Mouse (Mus musculus): ENCODE measurements at regions not wholly inside any gene's neighbourhood (a gene's known extent, or its start where the extent isn't known, plus 50 kb on each side); places are given as distances from the start of the nearest gene placed in this dataset.
"Not testable (repeated sequence)": the region's sequence is repeated elsewhere in the genome, so short reads cannot be mapped to it uniquely, and the experiment has no call there.

DNA sequence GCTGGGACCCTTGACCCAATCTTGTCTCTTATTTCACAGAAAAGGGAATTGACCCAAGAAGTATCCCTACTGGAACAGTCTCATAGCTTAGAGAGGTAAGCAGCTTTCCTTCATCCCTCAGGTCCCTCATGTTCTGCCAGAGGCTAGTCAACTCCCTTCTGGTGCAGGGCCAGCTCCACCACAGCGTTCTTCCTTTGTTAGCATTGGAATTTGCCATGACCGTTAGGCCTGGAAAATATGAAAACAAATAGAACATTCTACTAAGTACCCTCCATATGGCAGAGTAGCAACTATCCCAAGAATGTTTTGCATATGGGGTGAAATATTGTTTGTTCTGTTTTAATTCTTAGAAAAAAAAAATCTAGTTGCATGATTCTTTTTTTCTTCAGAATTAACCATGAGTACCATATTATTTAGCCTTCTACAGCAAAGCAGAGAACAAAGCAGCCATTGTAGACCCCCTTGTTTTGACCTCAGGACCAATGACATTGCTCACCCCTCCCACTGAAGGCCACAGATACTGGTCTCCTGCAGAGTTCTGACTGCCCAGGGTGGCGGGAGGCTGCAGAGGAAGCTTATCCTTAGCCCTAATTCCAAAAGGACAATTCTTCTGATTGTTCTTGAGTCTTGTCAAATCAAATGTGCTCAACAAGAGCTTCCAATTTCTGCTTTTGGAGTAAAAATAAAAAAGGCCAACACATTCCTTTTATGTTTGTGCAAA lies 78.1 kb upstream of the Ehbp1 start:
- Histone ChIP-seq H3K9me3 (peaks cover 3% of the 10 kb centered on the region; the same call in 1 of the 2 replicates), H3K4me3 (no peak overlapping the region), H3K9ac (no peak overlapping the region), H3K4me1 (replicated peaks) (no peaks in the 10 kb centered on the region), H3K27ac (replicated peaks) (no peak overlapping the region), H3K27me3 (no peaks in the 10 kb centered on the region), H3K36me3 (no peaks in the 10 kb centered on the region), H3K4me2 (no peak overlapping the region)
- no peak for ATAC-seq (ENCODE audit: low read depth)
- 51% methylated on average over 3 of the region's 3 CpGs for WGBS

DNA sequence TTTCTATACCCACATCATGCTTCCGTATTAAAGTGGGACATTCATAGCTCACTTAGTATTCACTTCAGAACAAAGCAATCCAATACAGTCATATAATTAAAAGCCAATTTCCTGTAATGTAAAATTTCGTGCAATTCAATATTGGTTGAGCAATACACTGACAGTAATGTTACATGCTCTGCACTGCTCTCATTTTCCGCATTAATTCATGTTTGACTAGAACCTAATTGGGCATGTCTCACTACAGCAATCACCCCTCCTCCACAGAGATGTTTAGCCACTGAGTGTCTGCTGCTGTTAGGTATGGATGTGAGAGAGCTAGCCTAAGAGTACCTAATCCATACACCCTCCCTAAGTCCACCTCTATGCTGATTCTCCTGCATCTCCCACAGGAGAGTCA lies 79.7 kb upstream of the Ehbp1 start:
- Histone ChIP-seq H3K9me3 (peaks cover 3% of the 10 kb centered on the region; the same call in 1 of the 2 replicates), H3K9ac (no peak overlapping the region), H3K4me3 (no peak overlapping the region), H3K27ac (replicated peaks) (no peak overlapping the region), H3K27me3 (no peaks in the 10 kb centered on the region), H3K4me2 (no peak overlapping the region), H3K4me1 (replicated peaks) (no peaks in the 10 kb centered on the region), H3K36me3 (no peaks in the 10 kb centered on the region)
- ATAC-seq (ENCODE audit: low read depth), result no peak; the same call in 1 of the 2 replicates
- 78% methylated on average over 3 of the region's 3 CpGs for WGBS

DNA sequence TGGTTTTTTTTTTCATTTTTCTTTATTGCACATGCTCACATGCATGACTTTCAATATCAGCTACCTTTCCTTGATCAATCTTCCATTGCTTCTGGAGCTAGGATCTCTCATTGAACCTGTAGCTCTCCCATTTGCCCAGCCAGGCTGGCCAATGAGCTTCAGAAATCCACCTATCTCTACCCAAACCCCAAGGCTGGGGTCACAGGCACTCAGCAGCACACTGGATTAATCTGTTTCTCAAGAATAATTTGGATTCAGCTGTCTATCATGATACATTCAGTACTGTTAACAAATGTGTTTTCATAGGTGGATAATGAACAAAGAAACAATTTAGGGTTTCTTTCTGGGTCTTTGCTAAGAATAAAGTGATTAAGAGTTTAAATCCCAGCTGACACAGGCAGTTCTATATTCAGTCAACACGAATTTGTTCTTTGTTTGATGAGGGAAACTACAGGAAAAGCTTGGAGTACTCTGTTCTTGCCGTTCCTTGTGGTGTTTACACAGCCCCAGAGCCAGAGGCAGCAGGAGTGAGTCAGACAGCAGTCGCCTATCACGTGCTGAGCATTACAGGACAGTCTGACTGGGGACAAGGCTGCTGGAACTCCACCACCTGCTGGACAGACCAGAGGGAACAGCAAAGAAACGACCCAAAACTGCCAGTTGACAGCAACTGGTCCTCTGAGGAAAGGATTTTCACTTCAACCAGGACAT lies 74.6 kb upstream of the Tmem17 start:
- H3K4me2 ChIP-seq, result no peak overlapping the region
- peak; percentile 71; the same call in 1 of the 2 replicates for ATAC-seq (ENCODE audit: low read depth)
- H3K27me3 ChIP-seq, result no peaks in the 10 kb centered on the region
- 0 out of 2 replicates have a peak, but pooled peaks cover 3% of the 10 kb centered on the region for H3K4me1 ChIP-seq (replicated peaks)
- H3K9me3 ChIP-seq, result no peaks in the 10 kb centered on the region
- no peak overlapping the region for H3K27ac ChIP-seq (replicated peaks)
- H3K4me3 ChIP-seq, result no peak overlapping the region
- WGBS, result 21% methylated on average over 5 of the region's 5 CpGs
- no peak overlapping the region for H3K9ac ChIP-seq
- no peaks in the 10 kb centered on the region for H3K36me3 ChIP-seq

DNA sequence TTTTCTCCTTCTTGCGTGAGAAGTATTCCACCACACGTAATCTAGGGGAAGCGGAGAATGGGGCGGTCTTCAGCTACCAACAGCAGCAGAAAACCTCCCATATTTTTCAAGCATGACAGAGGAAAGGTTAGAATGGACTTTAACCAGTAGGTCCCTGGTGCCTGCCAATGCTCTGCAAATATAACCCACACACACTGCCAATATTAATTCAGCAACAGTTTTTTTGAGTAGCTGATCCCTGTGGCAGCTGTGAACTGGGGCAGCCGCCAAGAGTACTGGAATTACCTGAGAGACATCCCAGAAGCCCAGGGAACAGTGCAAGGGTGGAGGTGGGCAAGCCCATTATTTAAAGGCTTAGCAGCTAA lies 74.1 kb upstream of the Tmem17 start:
- Histone ChIP-seq H3K4me2 (no peak overlapping the region), H3K9ac (no peak overlapping the region), H3K9me3 (no peaks in the 10 kb centered on the region), H3K36me3 (no peaks in the 10 kb centered on the region), H3K4me3 (no peak overlapping the region), H3K27ac (replicated peaks) (no peak overlapping the region), H3K4me1 (replicated peaks) (0 out of 2 replicates have a peak, but pooled peaks cover 3% of the 10 kb centered on the region), H3K27me3 (no peaks in the 10 kb centered on the region)
- no peak for ATAC-seq (ENCODE audit: low read depth)
- WGBS, result 82% methylated on average over 5 of the region's 5 CpGs

DNA sequence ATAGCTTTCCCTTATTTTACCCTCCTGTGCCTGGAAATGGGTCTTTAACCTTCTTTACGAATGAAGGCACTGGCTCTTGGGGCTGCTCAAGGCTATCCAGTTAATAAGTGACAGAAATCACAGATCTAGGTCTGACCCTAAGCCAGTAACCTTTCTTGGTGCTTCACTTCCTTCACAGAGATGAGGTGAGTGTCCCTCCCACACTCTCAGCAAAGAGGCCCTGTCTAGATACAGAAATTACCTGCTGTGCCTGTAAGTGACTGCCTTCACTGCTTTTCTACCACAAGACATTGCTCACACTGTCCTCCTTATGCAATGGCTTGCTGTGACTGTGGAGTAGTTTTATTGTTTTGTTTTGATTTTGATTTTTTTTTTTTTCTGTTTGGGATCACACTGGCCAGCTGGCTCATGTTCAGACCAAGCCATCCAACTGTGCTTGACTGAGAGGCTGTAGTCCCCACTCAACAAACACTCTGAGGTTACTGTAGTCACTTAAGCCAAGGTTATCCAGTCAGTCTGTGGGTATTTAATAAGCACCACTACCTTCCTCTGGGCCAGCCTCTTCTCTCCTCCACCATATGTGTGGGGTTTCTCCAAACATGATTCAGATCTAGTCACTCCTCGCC lies 73.3 kb upstream of the Tmem17 start:
- Histone ChIP-seq H3K4me1 (replicated peaks) (0 out of 2 replicates have a peak, but pooled peaks cover 3% of the 10 kb centered on the region), H3K36me3 (no peaks in the 10 kb centered on the region), H3K27ac (replicated peaks) (no peak overlapping the region), H3K4me2 (no peak overlapping the region), H3K9me3 (no peaks in the 10 kb centered on the region), H3K9ac (no peak overlapping the region), H3K4me3 (no peak overlapping the region), H3K27me3 (no peaks in the 10 kb centered on the region)
- 84% methylated on average over 2 of the region's 2 CpGs for WGBS
- no peak for ATAC-seq (ENCODE audit: low read depth)

DNA sequence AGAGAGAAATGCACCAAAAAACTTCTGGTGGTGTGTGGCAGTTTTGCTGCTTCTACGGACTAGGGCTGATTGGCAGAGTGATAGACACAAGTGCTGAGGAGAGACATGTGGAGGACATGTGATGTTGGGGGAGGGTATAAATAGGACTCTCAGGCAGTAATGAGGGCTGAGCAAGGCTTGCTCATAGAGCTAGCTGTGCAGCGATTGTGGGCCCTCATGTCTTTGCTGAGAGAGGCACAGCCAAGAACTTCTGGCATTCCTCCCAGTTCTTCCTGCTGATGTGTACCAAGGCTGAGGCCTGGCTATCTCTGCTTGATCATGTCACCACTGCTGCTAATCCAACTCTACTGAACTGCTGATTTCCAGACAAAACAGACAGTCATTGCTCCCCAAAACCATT lies 71.4 kb upstream of the Tmem17 start:
- H3K9ac ChIP-seq, result no peak overlapping the region
- no peaks in the 10 kb centered on the region for H3K36me3 ChIP-seq
- H3K27me3 ChIP-seq, result no peaks in the 10 kb centered on the region
- H3K4me3 ChIP-seq, result no peak overlapping the region
- H3K4me2 ChIP-seq, result no peak overlapping the region
- 86% methylated on average over 2 of the region's 2 CpGs for WGBS
- ATAC-seq (ENCODE audit: low read depth), result no peak
- H3K27ac ChIP-seq (replicated peaks), result no peak overlapping the region
- H3K4me1 ChIP-seq (replicated peaks), result 0 out of 2 replicates have a peak, but pooled peaks cover 3% of the 10 kb centered on the region
- no peaks in the 10 kb centered on the region for H3K9me3 ChIP-seq

DNA sequence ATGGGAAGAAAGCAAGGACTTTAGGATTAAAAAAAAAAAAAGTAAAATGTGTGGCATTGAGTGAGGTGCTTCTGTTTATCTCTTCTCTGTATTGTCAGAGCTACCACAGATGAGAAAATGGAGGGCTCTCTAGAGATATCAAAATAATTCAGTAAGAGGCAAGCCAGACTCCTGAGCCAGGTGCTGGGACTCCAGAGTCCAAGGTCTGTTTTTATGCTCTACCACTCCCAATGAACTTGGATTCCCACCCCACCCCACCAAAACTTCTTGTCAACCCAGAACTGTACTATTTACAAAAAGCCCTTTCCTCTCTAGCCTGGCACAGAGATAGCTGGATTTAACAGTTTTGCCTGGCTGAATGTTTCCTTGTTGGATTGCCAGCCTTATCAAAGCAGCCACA lies 58.7 kb upstream of the Tmem17 start:
- Histone ChIP-seq H3K27ac (replicated peaks) (no peak overlapping the region), H3K9me3 (no peaks in the 10 kb centered on the region), H3K4me1 (replicated peaks) (no peaks in the 10 kb centered on the region), H3K4me3 (no peak overlapping the region), H3K9ac (no peak overlapping the region), H3K4me2 (no peak overlapping the region), H3K27me3 (no peaks in the 10 kb centered on the region), H3K36me3 (no peaks in the 10 kb centered on the region)
- ATAC-seq (ENCODE audit: low read depth), result no peak

DNA sequence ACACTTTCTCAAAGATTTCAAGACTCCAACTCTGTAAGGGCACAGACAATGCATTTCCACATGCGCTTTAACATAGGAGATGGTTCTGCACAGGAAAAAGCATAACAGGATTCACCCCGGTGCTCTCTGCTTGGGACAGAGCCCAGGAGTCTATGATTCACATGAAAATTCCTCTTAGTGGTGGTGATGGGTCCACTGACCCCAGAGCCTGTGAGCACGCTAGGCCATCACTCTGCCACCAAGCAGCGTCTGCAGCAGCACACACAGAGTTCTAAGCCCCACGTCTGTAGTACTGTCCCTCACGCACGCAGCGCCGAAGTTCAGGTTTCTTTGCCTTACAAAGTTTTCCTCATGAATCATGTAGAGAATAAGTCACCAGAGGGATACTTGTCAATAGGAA lies 55.6 kb upstream of the Tmem17 start:
- WGBS, result 94% methylated on average over 9 of the region's 9 CpGs
- H3K27me3 ChIP-seq, result no peaks in the 10 kb centered on the region
- H3K4me1 ChIP-seq (replicated peaks), result 0 out of 2 replicates have a peak, but pooled peaks cover 4% of the 10 kb centered on the region
- no peak overlapping the region for H3K4me2 ChIP-seq
- H3K9me3 ChIP-seq, result no peaks in the 10 kb centered on the region
- no peak overlapping the region for H3K9ac ChIP-seq
- H3K27ac ChIP-seq (replicated peaks), result no peak overlapping the region
- no peaks in the 10 kb centered on the region for H3K36me3 ChIP-seq
- no peak overlapping the region for H3K4me3 ChIP-seq
- no peak for ATAC-seq (ENCODE audit: low read depth)

DNA sequence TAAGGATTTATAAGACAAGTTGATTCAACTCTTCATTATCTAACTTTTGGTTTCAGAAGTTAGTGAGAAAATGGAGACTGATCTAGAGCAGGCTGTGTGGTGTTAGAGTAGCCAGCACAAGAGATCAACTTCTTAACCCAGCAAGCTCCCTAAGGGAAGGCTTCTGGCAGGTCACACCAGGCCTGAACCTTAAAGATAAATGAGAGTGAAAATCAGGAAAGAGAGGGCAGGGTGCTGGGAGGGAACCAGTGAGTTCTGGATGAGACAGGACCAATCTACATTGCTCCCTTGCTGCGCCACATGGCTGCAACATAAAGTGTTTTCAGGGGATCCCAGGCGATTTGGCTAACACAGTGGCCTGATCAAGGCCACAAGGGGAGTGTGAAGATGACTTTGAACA lies 54.7 kb upstream of the Tmem17 start:
- H3K4me1 ChIP-seq (replicated peaks), result 0 out of 2 replicates have a peak, but pooled peaks cover 4% of the 10 kb centered on the region
- no peak for ATAC-seq (ENCODE audit: low read depth)
- WGBS, result 93% methylated on average over 2 of the region's 2 CpGs
- no peaks in the 10 kb centered on the region for H3K27me3 ChIP-seq
- no peaks in the 10 kb centered on the region for H3K36me3 ChIP-seq
- no peak overlapping the region for H3K4me2 ChIP-seq
- H3K4me3 ChIP-seq, result no peak overlapping the region
- H3K27ac ChIP-seq (replicated peaks), result no peak overlapping the region
- H3K9me3 ChIP-seq, result no peaks in the 10 kb centered on the region
- no peak overlapping the region for H3K9ac ChIP-seq

DNA sequence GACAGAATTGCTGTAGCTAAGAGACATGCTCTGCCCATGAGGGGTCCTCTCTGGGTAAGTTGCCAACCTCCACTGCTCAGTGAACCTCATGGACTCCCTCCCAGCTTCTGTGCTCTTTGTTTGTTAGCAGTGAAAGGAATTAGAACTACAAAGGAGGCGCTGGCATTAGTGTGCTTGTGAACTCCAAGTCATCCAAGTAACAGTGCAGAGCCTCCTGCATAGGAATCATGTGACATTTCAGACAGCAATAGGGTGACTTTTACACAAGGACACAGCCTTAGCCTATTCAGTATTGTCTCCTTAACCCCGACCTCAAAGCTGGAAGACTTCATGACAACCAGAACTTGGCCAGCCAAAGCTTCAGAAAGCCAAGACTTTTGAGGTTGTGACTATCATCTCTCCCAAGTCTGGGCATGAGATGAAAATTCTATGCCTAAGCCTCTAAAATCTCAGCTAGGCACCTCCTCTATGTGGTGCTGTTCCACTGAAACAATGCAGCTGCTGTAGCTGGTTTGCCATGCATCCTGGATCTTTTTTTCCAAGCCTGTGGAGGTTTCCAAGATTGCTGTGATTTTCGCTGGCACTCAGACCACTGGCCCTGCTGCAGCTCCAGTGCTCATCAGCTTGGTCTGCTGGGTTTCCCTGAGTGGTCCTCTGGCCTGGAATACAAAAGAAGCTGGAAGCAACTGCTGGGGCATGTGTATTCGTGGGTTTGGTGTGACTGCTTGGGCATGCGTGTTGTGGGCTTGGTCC lies 52.8 kb upstream of the Tmem17 start:
- Histone ChIP-seq H3K9me3 (no peaks in the 10 kb centered on the region), H3K27me3 (no peaks in the 10 kb centered on the region), H3K9ac (no peak overlapping the region), H3K36me3 (no peaks in the 10 kb centered on the region), H3K4me1 (replicated peaks) (0 out of 2 replicates have a peak, but pooled peaks cover 4% of the 10 kb centered on the region), H3K27ac (replicated peaks) (peak overlapping the region; percentile 38; the same call in 1 of the 2 replicates), H3K4me2 (no peak overlapping the region), H3K4me3 (no peak overlapping the region)
- peak; percentile 79 for ATAC-seq (ENCODE audit: low read depth)
- 71% methylated on average over 5 of the region's 5 CpGs for WGBS

DNA sequence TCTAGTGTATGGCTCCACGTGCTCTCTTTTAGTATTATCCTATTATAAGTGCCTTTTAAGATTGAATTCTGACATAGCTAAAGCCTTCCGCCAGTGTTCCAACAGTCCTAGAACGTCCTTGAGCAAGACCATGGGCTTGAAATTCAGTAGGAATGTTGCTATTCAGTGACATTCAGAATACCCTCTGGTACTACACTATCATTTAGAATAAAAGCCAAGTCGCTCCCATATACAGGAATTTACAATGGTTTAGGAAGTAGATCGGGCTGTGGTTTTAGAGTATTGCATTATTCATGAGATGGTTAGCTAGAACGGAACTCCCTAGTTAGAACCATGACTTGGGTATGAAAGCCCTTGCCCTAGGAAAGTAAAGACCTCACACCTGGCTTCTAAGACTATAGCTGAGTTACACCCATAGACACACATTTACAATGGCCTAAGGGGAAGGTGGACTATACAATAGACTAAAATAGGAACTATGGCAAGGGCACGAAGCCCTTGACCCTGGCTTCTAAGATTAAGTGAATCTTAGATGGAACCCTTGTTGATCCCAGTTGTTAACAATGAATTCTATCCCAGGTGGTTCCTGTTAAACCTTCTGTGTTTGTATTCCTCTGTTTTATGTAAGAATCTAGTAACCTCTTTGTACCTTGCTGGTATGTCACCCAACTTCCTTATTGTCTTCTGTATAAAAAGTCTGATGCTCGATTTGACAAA lies 50.7 kb upstream of the Tmem17 start:
- H3K36me3 ChIP-seq; H3K9me3 ChIP-seq; H3K27me3 ChIP-seq; H3K4me2 ChIP-seq; H3K4me3 ChIP-seq; ATAC-seq (ENCODE audit: low read depth); H3K27ac ChIP-seq (replicated peaks); H3K9ac ChIP-seq; H3K4me1 ChIP-seq (replicated peaks): not testable (repeated sequence)
- 84% methylated on average over 8 of the region's 8 CpGs for WGBS

Data from neural tube, embryonic 13.5 days (tissue).